Mouse (Mus musculus) right cerebral cortex, postnatal 36 days (tissue): ENCODE results near the gene Tmem79.
"Not testable (repeated sequence)": the region's sequence is repeated elsewhere in the genome, so short reads cannot be mapped to it uniquely, and the experiment has no call there.

ENCODE experiments used
- DNase-seq, 2 experiments: peaks; one replicate each; pipeline ENCODE4 v3.0.0; 2022; ENCODE audit warnings: low spot score in 2 of 2, mixed read lengths in 1 of 2

Tmem79 gene

GRCm38 (mm10) chr3:88354396-88355165 is 18.6 kb upstream of the Tmem79 start:
- DNase-seq = no peak

GRCm38 (mm10) chr3:88352907-88353306 is 17.0 kb upstream of the Tmem79 start:
- no peak for DNase-seq

GRCm38 (mm10) chr3:88350732-88351131 is 14.8 kb upstream of the Tmem79 start:
- DNase-seq = no peak

GRCm38 (mm10) chr3:88339006-88339405 is 3.1 kb upstream of the Tmem79 start:
- no peak for DNase-seq

GRCm38 (mm10) chr3:88338316-88338715 is 2.4 kb upstream of the Tmem79 start:
- DNase-seq = no peak

GRCm38 (mm10) chr3:88337367-88338020 is 1.5 kb upstream of the Tmem79 start:
- DNase-seq = peak; percentile 32 to 55

GRCm38 (mm10) chr3:88335436-88336053 is 403 bp downstream of the Tmem79 start:
- no peak for DNase-seq

GRCm38 (mm10) chr3:88334902-88335435 is 979 bp downstream of the Tmem79 start:
- DNase-seq = no peak

- DNase-seq = no peak
These were observed 1.8 kb downstream of the Tmem79 start for GRCm38 (mm10) chr3:88334029-88334658.

- no peak for DNase-seq
These were observed 4.7 kb downstream of the Tmem79 start for GRCm38 (mm10) chr3:88331282-88331681.

GRCm38 (mm10) chr3:88328956-88329355 is 7.0 kb downstream of the Tmem79 start:
- DNase-seq = no peak

GRCm38 (mm10) chr3:88324951-88325405 is 11.0 kb downstream of the Tmem79 start, which contains the start of gene Glmp:
Gene Glmp (plus strand): TSS chr3:88325023.
- DNase-seq = peak; percentile 32 to 42

- DNase-seq = no peak
These were observed 36.8 kb downstream of the Tmem79 start for GRCm38 (mm10) chr3:88299172-88299571.

GRCm38 (mm10) chr3:88297321-88297851 is 38.6 kb downstream of the Tmem79 start:
- peak; percentile 62 to 63 for DNase-seq

- DNase-seq = peak; percentile 97 to 99
These were observed 39.2 kb downstream of the Tmem79 start, which contains the start of the genes Tsacc and Cct3 for GRCm38 (mm10) chr3:88296561-88297318. Gene Tsacc (minus strand): TSS chr3:88296999. Gene Cct3 (plus strand): TSS chr3:88297116.

- no peak for DNase-seq
These were observed 39.8 kb downstream of the Tmem79 start for GRCm38 (mm10) chr3:88296110-88296560.

GRCm38 (mm10) chr3:88295272-88295671 is 40.7 kb downstream of the Tmem79 start:
- DNase-seq = not testable (repeated sequence)

GRCm38 (mm10) chr3:88291970-88292369 is 44.0 kb downstream of the Tmem79 start:
- DNase-seq = no peak

GRCm38 (mm10) chr3:88288133-88288713 is 47.7 kb downstream of the Tmem79 start:
- not testable (repeated sequence) for DNase-seq

GRCm38 (mm10) chr3:88287110-88287509 is 48.8 kb downstream of the Tmem79 start, which contains the start of gene Gm38392:
Gene Gm38392 (minus strand): TSS chr3:88287210.
- no peak for DNase-seq
